Mouse (Mus musculus): ENCODE results near the gene Tbc1d10b. TPM values are rescaled to one million over a fixed set of nuclear protein-coding genes. Genes with fewer than 3 reads are reported as not detected.
"Not testable (repeated sequence)": the region's sequence is repeated elsewhere in the genome, so short reads cannot be mapped to it uniquely, and the experiment has no call there.

Tbc1d10b gene
- 9.8 and 12.8 TPM in 2 replicates for polyA plus RNA-seq (2012; ENCODE audit: insufficient read depth, insufficient read length, missing spikeins)

DNA sequence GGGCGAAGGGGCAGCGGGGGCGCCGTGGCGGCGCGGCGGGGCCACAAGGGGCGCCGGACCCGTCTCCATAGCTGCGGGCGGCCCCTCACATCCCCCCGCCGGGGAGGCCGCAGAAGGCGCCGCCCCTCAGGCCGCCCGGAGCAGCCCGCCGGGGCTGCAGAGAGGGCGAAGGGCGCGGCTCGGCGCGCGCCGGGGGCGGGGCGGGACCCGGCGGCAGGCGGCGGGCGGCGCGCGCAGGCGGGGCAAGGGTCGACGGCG is at the start of gene Tbc1d10b:
Gene Tbc1d10b, minus strand, starts transcription at position 174 of the 258 bp plus-strand sequence.
- no peaks in the 10 kb centered on the region for H3K4me1 ChIP-seq (ENCODE audit: control insufficient read depth, insufficient read depth, insufficient read length, low read length)
- H3K27ac ChIP-seq (replicated peaks; ENCODE audit: low read depth, low read length): peak within 1 kb of the TSS; percentile 58
- peak within 1 kb of the TSS; percentile 93 for H3K4me3 ChIP-seq (ENCODE audit: insufficient read depth, low read depth, low read length)

DNA sequence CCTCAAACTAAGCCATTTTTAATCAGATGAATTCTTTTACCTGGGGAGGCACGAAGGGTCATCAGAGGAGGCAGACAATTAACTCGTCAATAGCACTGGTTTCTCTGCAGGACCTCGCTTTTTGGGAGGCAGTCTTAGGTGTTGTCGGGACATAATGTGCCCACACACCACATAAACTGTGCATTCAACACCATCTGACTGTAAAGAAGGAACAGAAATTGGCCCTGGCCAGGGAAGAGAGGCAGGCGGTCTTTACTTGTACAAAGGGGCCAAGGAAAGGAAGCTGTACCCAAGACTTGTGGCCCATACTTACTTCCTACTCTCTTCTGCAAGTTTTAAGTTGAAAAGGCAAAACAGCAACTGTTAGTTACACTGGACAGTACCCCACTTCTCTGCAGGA is 48.2 kb upstream of the Tbc1d10b start:
- Histone ChIP-seq H3K27ac (replicated peaks; ENCODE audit: low read depth, low read length) (no peak overlapping the region), H3K4me3 (ENCODE audit: insufficient read depth, low read depth, low read length) (no peak overlapping the region), H3K4me1 (ENCODE audit: control insufficient read depth, insufficient read depth, insufficient read length, low read length) (no peaks in the 10 kb centered on the region)

DNA sequence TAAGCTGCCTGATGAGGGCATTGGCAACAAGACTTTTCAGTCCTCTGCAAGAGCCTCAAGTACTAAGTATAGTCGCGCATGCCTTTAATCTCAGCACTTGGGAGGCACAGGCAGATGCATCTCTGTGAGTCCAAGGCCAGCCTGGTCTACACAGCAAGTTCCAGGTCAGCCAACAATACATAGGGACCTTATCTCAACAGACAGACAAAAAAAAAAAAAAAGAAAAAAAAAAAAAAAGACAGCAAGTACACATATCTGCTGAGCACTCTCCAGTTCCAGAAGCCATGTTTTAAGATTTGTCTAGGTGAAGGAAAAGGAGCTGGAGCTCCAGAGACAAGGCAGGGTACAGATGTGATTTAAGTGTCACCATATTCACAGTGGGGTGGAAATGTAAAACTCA is 47.7 kb upstream of the Tbc1d10b start:
- no peak overlapping the region for H3K4me3 ChIP-seq (ENCODE audit: insufficient read depth, low read depth, low read length)
- H3K27ac ChIP-seq (replicated peaks; ENCODE audit: low read depth, low read length): no peak overlapping the region
- no peaks in the 10 kb centered on the region for H3K4me1 ChIP-seq (ENCODE audit: control insufficient read depth, insufficient read depth, insufficient read length, low read length)

DNA sequence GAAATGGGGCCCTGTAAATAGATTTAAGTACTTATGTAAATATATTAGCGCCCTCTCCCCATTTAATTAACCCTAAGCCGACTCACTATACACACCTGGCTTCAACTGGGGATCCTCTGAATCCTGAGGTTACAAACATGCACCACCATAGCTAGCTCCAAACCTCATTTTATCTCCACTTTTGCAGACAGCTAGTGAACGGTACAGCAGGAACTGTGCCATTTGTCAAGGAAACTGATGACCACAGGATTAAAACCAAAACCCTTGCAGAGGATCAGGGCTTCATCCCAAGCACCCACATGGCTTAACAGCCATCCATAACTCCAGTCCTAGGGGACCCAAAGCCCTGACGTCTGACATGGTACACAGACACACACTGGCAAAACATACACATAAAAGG is 46.7 kb upstream of the Tbc1d10b start:
- H3K4me3 ChIP-seq (ENCODE audit: insufficient read depth, low read depth, low read length): peak overlapping the region; percentile 64

DNA sequence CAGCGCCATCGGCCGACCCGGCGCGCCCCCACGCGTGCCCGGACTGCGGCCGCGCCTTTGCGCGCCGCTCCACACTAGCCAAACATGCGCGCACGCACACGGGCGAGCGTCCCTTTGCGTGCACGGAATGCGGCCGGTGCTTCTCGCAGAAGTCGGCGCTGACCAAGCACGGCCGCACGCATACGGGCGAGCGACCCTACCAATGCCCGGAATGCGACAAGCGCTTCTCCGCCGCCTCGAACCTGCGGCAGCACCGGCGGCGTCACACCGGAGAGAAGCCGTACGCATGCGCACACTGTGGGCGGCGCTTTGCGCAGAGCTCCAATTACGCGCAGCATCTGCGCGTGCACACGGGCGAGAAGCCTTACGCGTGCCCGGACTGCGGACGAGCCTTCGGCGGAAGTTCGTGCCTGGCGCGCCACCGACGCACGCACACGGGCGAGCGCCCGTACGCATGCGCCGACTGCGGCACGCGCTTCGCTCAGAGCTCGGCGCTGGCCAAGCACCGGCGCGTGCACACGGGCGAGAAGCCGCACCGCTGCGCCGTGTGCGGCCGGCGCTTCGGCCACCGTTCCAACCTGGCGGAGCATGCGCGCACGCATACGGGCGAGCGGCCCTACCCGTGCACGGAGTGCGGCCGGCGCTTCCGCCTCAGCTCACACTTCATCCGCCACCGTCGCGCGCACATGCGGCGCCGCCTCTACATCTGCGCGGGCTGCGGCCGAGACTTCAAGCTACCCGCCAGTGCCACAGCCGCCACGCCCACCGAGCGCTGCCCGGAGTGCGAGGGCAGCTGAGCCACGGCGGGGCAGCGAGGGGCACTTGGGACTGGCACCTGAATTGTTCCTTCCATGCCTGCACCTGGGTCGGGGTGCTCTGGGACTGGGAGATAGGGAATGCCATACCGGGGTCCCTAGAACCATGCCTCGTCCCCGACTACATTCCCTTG is 45.8 kb upstream of the Tbc1d10b start:
- Histone ChIP-seq H3K4me3 (ENCODE audit: insufficient read depth, low read depth, low read length) (peak overlapping the region; percentile 73), H3K27ac (replicated peaks; ENCODE audit: low read depth, low read length) (peak overlapping the region; percentile 2; the same call in 1 of the 2 replicates), H3K4me1 (ENCODE audit: control insufficient read depth, insufficient read depth, insufficient read length, low read length) (no peaks in the 10 kb centered on the region)

More for the DNA sequence above, 46.7 kb upstream of the Tbc1d10b start:
- Histone ChIP-seq H3K27ac (replicated peaks; ENCODE audit: low read depth, low read length) (no peak overlapping the region), H3K4me1 (ENCODE audit: control insufficient read depth, insufficient read depth, insufficient read length, low read length) (no peaks in the 10 kb centered on the region)

DNA sequence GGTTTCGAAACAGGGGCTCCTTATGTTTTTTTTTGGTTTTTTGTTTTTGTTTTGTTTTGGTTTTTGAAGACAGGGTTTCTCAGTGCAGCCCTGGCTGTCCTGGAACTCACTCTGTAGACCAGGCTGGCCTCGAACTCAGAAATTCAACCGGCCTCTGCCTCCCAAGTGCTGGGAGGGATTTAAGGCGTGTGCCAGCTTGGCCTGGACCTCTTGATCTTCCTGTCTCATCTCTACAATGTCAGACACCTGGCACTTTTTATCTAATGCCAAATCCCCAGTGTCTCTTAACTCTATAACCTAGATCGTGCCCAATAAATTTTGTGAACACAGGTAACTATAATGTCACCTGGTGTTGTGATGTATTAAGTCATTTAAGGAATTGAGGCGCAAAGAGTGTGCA is 45.1 kb upstream of the Tbc1d10b start:
- Histone ChIP-seq H3K27ac (replicated peaks; ENCODE audit: low read depth, low read length) (no peak overlapping the region), H3K4me3 (ENCODE audit: insufficient read depth, low read depth, low read length) (peak overlapping the region; percentile 73), H3K4me1 (ENCODE audit: control insufficient read depth, insufficient read depth, insufficient read length, low read length) (no peaks in the 10 kb centered on the region)

DNA sequence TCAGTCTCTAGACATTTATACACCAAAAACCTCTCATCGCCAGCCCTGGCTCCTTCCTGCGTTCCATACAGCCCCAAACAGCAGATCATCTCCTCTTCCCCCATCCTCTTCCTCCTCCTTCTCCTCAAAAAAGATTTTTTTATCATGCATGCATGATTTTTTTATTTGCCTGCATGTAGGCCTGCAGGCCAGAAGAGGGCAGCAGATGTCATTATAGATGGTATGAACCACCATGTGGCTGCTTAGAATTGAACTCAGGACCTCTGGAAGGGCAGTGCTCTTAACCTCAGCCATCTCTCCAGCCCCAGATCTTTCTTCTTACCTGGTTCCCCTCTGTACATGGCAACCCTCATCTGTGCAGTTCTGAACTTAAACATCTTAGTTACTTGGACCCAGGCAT is 44.1 kb upstream of the Tbc1d10b start:
- no peaks in the 10 kb centered on the region for H3K4me1 ChIP-seq (ENCODE audit: control insufficient read depth, insufficient read depth, insufficient read length, low read length)
- H3K27ac ChIP-seq (replicated peaks; ENCODE audit: low read depth, low read length): no peak overlapping the region
- H3K4me3 ChIP-seq (ENCODE audit: insufficient read depth, low read depth, low read length): no peak overlapping the region

DNA sequence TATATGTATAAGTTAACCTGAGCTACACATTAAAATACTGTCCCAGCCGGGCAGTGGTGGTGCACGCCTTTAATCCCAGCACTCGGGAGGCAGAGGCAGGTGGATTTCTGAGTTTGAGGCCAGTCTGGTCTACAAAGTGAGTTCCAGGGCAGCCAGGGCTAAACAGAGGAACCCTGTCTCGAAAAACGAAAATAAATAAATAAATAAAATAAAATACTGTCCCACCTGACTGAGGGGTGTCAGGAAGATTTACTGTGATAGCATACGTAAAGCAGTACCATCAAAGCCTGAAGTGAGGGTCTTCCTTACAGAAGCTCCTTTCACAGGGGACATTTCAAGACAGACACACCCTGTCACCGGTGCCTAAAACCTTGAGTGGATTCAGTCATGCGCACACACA is 42.2 kb upstream of the Tbc1d10b start:
- H3K27ac ChIP-seq (replicated peaks; ENCODE audit: low read depth, low read length); H3K4me1 ChIP-seq (ENCODE audit: control insufficient read depth, insufficient read depth, insufficient read length, low read length); H3K4me3 ChIP-seq (ENCODE audit: insufficient read depth, low read depth, low read length): not testable (repeated sequence)

DNA sequence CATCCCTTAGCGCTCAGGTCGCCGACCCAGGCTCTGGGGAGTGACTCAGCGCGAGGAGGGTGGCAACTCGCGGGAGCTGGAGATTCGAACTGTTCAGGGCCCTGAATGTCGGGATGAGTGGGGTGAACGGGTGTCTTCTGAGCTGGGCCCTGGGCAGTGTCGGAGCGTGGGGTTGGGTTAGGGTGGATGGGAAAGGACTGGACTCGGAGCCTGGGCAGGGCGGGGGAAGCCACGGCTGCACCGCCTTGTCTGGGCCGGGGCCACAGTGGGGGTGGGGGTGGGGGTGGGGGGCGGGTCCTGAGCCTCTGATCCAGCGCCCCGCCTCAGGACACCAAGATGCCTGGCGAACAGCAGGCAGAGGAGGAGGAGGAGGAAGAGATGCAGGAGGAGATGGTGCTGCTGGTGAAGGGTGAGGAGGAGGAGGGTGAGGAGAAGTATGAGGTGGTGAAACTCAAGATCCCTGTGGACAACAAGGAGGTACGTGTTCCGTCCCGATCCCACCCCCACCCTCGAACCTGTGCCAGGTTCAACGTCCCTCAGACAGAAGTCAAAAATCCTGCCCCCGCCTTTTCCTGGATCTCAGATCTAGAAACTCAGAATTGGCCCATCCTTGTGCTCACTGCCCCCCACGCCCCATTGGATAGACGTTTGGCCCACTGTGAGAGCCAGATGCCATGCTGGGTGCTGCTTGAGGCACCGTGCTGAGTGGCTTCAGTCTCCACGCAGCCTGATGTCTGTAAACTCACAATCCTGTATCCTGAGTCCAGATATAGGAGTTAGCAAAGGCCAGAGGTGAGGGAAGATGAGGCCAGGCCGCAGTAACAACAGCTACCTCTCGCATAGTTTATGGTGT is 36.6 kb upstream of the Tbc1d10b start:
- Histone ChIP-seq H3K4me3 (ENCODE audit: insufficient read depth, low read depth, low read length) (peak overlapping the region; percentile 89), H3K4me1 (ENCODE audit: control insufficient read depth, insufficient read depth, insufficient read length, low read length) (peaks cover 4% of the 10 kb centered on the region), H3K27ac (replicated peaks; ENCODE audit: low read depth, low read length) (peak overlapping the region; percentile 56)

DNA sequence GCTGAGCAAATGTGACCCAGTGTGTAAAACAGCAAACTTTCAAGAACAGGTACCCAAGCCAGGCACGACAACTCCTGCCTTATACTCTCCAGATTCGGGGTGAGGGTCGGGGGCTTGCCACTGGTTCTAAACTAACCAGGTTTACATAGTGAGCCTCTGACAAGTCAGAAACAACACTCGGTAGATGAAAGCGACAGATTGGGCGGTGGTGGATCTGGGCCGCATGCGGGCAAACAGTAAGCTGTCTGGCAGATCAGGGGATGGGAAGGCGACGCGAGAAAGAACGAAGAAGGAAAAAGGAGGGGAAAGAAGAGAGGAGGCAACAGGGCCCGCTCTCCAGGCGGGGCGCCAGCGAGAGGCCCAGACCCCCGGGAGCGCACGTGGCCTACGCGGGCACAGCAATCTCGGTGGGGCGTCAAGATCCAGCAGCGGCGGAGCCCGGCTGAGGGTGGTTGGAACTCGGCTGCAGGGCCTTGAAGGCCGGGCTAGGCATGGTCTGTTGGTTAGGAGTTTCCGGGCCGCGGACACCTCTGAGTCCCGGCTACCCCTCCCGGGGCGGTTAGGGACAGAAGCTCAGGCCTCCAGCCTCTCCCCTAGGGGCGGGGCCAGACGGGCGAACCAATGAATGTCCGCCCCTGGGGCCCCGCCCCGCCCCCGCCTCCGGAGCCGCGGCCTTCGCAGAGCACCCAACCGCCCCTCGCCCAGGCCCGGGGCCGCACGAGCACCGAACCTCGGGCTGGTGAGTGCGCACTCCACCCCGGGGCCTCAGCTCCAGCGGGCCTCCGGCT is 35.8 kb upstream of the Tbc1d10b start, which contains the start of gene Zfp771:
Gene Zfp771, plus strand, starts transcription at position 405 of the 788 bp plus-strand sequence.
- Histone ChIP-seq H3K4me3 (ENCODE audit: insufficient read depth, low read depth, low read length) (peak within 1 kb of the TSS; percentile 89), H3K4me1 (ENCODE audit: control insufficient read depth, insufficient read depth, insufficient read length, low read length) (peaks cover 4% of the 10 kb centered on the region), H3K27ac (replicated peaks; ENCODE audit: low read depth, low read length) (peak within 1 kb of the TSS; percentile 57)

DNA sequence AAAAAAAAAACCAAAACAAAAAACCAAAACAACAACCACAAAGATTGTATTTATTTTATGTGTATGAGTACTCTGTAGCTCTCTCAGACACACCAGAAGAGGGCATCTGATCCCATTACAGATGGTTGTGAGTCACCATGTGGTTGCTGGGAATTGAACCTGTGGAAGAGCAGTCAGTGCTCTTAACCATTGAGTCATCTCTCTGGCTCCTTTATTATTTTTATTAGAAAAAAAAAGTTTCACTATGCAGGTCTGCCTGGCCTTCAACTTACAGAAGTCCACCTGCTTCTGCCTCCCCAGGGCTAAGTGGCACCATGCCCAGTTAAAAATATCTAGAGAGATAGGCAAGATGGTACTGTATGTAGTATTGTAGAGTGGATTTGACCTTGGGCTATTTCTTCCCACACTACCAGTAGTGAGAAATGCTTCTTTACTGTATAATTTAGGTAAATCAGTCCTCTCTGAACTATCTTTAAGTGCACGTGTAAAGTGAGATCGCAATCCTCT is 35.1 kb upstream of the Tbc1d10b start:
- peaks cover 4% of the 10 kb centered on the region for H3K4me1 ChIP-seq (ENCODE audit: control insufficient read depth, insufficient read depth, insufficient read length, low read length)
- peak overlapping the region; percentile 67 for H3K4me3 ChIP-seq (ENCODE audit: insufficient read depth, low read depth, low read length)
- H3K27ac ChIP-seq (replicated peaks; ENCODE audit: low read depth, low read length): peak overlapping the region; percentile 57

DNA sequence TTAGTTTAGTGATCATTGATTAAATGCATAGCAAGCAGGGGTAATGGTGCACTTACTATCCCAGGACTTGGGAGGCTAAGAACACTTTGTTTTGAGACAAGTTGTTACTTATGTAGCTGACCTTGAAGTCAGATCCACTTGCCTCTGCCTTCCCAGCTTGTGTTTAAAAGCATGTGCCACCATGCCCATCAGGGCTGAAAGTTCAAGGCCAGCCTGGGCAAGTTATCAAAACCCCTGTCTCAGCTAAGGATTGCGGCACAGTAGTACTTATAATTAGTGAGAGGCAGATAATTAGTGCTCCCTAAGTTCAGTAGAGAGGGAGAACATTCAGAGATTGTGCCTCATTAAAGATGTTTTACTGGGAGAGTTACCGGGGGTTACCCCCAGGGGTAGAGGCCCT is 26.5 kb upstream of the Tbc1d10b start:
- H3K4me1 ChIP-seq (ENCODE audit: control insufficient read depth, insufficient read depth, insufficient read length, low read length): peaks cover 2% of the 10 kb centered on the region; the same call in 1 of the 2 replicates
- no peak overlapping the region for H3K27ac ChIP-seq (replicated peaks; ENCODE audit: low read depth, low read length)
- H3K4me3 ChIP-seq (ENCODE audit: insufficient read depth, low read depth, low read length): no peak overlapping the region

DNA sequence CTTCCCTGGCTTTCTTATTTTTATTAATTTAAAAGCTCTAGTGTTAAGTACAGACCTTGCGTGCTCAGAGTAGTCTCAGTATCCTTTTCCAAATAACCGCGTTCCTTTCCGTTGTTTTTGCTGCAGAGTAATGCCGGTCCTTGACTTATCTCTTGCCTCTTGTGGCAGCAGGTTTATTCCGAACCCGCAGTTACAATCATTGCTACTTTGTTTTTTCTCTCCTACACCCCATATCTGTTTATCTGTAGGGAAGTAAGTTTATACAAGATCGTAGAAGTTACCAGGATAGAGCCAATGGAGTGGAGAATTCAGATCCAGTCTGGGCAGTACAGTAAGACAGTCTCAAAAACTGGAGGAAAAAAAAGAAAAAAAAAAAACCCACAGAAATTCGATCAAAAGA is 25.5 kb upstream of the Tbc1d10b start:
- peak overlapping the region; percentile 97 for H3K4me3 ChIP-seq (ENCODE audit: insufficient read depth, low read depth, low read length)
- peaks cover 2% of the 10 kb centered on the region; the same call in 1 of the 2 replicates for H3K4me1 ChIP-seq (ENCODE audit: control insufficient read depth, insufficient read depth, insufficient read length, low read length)
- H3K27ac ChIP-seq (replicated peaks; ENCODE audit: low read depth, low read length): no peak overlapping the region

DNA sequence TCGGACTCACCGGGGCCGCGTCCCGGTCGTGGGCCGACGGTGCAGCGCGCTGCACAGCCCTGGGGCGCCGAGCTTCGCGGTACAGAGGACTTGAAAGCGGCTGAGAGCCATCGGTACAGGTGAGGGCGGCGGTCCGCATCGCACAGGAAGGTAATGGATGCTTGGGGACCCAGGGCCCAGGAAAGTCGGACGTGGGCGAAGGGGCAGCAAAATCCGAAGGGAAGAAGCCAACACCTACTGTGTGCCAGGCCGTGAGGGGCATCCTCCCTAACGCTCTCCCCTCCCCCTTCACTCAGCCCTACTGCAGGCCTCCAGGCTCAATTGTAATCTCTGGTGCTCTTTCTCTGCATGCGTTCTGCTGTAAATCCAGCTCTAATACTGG is 25.1 kb upstream of the Tbc1d10b start:
- Histone ChIP-seq H3K27ac (replicated peaks; ENCODE audit: low read depth, low read length) (0 out of 2 replicates have a peak overlapping the region, but pooled peaks have one; percentile 12), H3K4me3 (ENCODE audit: insufficient read depth, low read depth, low read length) (peak overlapping the region; percentile 97), H3K4me1 (ENCODE audit: control insufficient read depth, insufficient read depth, insufficient read length, low read length) (peaks cover 2% of the 10 kb centered on the region; the same call in 1 of the 2 replicates)
